Mouse (Mus musculus): ENCODE measurements around the gene Ttc26. TPM values are rescaled to one million over a fixed set of nuclear protein-coding genes. Genes with fewer than 3 reads are reported as not detected.

Ttc26 gene
- total and polyA plus RNA-seq, 2 experiments from 2014 or later: 3.3 to 8.6 TPM

GRCm38 (mm10) chr6:38341751-38342665, 39.3 kb upstream of the Ttc26 start:
- no peak for TF ChIP-seq CTCF (IDR thresholded peaks at IDR 0.05)
- Histone ChIP-seq H3K27ac (ENCODE audit: low read depth, low read length) (no peak overlapping the region), H3K4me1 (ENCODE audit: insufficient read depth, low read length) (no peaks in the 10 kb centered on the region), H3K4me2 (ENCODE audit: low read depth, low read length, poor library complexity, severe bottlenecking) (no peak overlapping the region), H3K27me3 (ENCODE audit: insufficient read depth, low read length) (no peaks in the 10 kb centered on the region), H3K9ac (replicated peaks; ENCODE audit: low read length, poor library complexity, severe bottlenecking) (no peak overlapping the region), H3K9me3 (ENCODE audit: low read length) (no peaks in the 10 kb centered on the region), H3K36me3 (ENCODE audit: insufficient read depth, low read length) (no peaks in the 10 kb centered on the region), H3K4me3 (ENCODE audit: low read depth, low read length) (no peak overlapping the region)
- WGBS: 72% methylated on average over 11 of the region's 11 CpGs
- DNase-seq (ENCODE audit: low spot score) (no peak), ATAC-seq (ENCODE audit: low FRiP score) (no peak)

- no peak overlapping the region for H3K4me3 ChIP-seq (ENCODE audit: low read depth, low read length)
- no peaks in the 10 kb centered on the region for H3K4me1 ChIP-seq (ENCODE audit: insufficient read depth, low read length)
- H3K9me3 ChIP-seq (ENCODE audit: low read length): no peaks in the 10 kb centered on the region
- H3K9ac ChIP-seq (replicated peaks; ENCODE audit: low read length, poor library complexity, severe bottlenecking): no peak overlapping the region
- no peaks in the 10 kb centered on the region for H3K27me3 ChIP-seq (ENCODE audit: insufficient read depth, low read length)
- no peaks in the 10 kb centered on the region for H3K36me3 ChIP-seq (ENCODE audit: insufficient read depth, low read length)
- no peak overlapping the region for H3K4me2 ChIP-seq (ENCODE audit: low read depth, low read length, poor library complexity, severe bottlenecking)
- ATAC-seq (ENCODE audit: low FRiP score): no peak
- WGBS: 80% methylated on average over 8 of the region's 8 CpGs
- no peak for DNase-seq (ENCODE audit: low spot score)
- no peak overlapping the region for H3K27ac ChIP-seq (ENCODE audit: low read depth, low read length)
- no peak for TF ChIP-seq CTCF (IDR thresholded peaks at IDR 0.05)
Measured at GRCm38 (mm10) chr6:38342666-38342992, 38.6 kb upstream of the Ttc26 start.

GRCm38 (mm10) chr6:38343581-38343980, 37.7 kb upstream of the Ttc26 start:
- H3K4me2 ChIP-seq (ENCODE audit: low read depth, low read length, poor library complexity, severe bottlenecking): no peak overlapping the region
- WGBS: 53% methylated on average over 3 of the region's 3 CpGs
- H3K4me1 ChIP-seq (ENCODE audit: insufficient read depth, low read length): no peaks in the 10 kb centered on the region
- H3K27ac ChIP-seq (ENCODE audit: low read depth, low read length): no peak overlapping the region
- no peaks in the 10 kb centered on the region for H3K27me3 ChIP-seq (ENCODE audit: insufficient read depth, low read length)
- H3K9ac ChIP-seq (replicated peaks; ENCODE audit: low read length, poor library complexity, severe bottlenecking): no peak overlapping the region
- no peak for TF ChIP-seq CTCF (IDR thresholded peaks at IDR 0.05)
- DNase-seq (ENCODE audit: low spot score) (no peak), ATAC-seq (ENCODE audit: low FRiP score) (no peak)
- no peaks in the 10 kb centered on the region for H3K36me3 ChIP-seq (ENCODE audit: insufficient read depth, low read length)
- H3K4me3 ChIP-seq (ENCODE audit: low read depth, low read length): no peak overlapping the region
- H3K9me3 ChIP-seq (ENCODE audit: low read length): no peaks in the 10 kb centered on the region

GRCm38 (mm10) chr6:38344006-38344670, 37.1 kb upstream of the Ttc26 start:
- Histone ChIP-seq H3K9me3 (ENCODE audit: low read length) (no peaks in the 10 kb centered on the region), H3K36me3 (ENCODE audit: insufficient read depth, low read length) (no peaks in the 10 kb centered on the region), H3K4me2 (ENCODE audit: low read depth, low read length, poor library complexity, severe bottlenecking) (no peak overlapping the region), H3K27me3 (ENCODE audit: insufficient read depth, low read length) (no peaks in the 10 kb centered on the region), H3K4me3 (ENCODE audit: low read depth, low read length) (no peak overlapping the region), H3K27ac (ENCODE audit: low read depth, low read length) (no peak overlapping the region), H3K4me1 (ENCODE audit: insufficient read depth, low read length) (no peaks in the 10 kb centered on the region), H3K9ac (replicated peaks; ENCODE audit: low read length, poor library complexity, severe bottlenecking) (no peak overlapping the region)
- TF ChIP-seq CTCF (IDR thresholded peaks at IDR 0.05): no peak
- no peak for DNase-seq (ENCODE audit: low spot score)
- no peak for ATAC-seq (ENCODE audit: low FRiP score)
- WGBS: 84% methylated on average over 7 of the region's 7 CpGs

- no peak overlapping the region for H3K27ac ChIP-seq (ENCODE audit: low read depth, low read length)
- WGBS: 57% methylated on average over 7 of the region's 7 CpGs
- no peak overlapping the region for H3K9ac ChIP-seq (replicated peaks; ENCODE audit: low read length, poor library complexity, severe bottlenecking)
- ATAC-seq (ENCODE audit: low FRiP score) (no peak), DNase-seq (ENCODE audit: low spot score) (no peak)
- no peaks in the 10 kb centered on the region for H3K4me1 ChIP-seq (ENCODE audit: insufficient read depth, low read length)
- H3K36me3 ChIP-seq (ENCODE audit: insufficient read depth, low read length): no peaks in the 10 kb centered on the region
- no peak overlapping the region for H3K4me2 ChIP-seq (ENCODE audit: low read depth, low read length, poor library complexity, severe bottlenecking)
- no peak overlapping the region for H3K4me3 ChIP-seq (ENCODE audit: low read depth, low read length)
- H3K27me3 ChIP-seq (ENCODE audit: insufficient read depth, low read length): peaks cover 12% of the 10 kb centered on the region; the same call in 1 of the 2 replicates
- TF ChIP-seq CTCF (IDR thresholded peaks at IDR 0.05): no peak
- H3K9me3 ChIP-seq (ENCODE audit: low read length): no peaks in the 10 kb centered on the region
Measured at GRCm38 (mm10) chr6:38345796-38346195, 35.5 kb upstream of the Ttc26 start.

- no peaks in the 10 kb centered on the region for H3K9me3 ChIP-seq (ENCODE audit: low read length)
- DNase-seq (ENCODE audit: low spot score) (no peak), ATAC-seq (ENCODE audit: low FRiP score) (no peak)
- H3K4me2 ChIP-seq (ENCODE audit: low read depth, low read length, poor library complexity, severe bottlenecking): no peak overlapping the region
- 78% methylated on average over 5 of the region's 5 CpGs for WGBS
- no peaks in the 10 kb centered on the region for H3K4me1 ChIP-seq (ENCODE audit: insufficient read depth, low read length)
- H3K27ac ChIP-seq (ENCODE audit: low read depth, low read length): no peak overlapping the region
- H3K4me3 ChIP-seq (ENCODE audit: low read depth, low read length): no peak overlapping the region
- no peak for TF ChIP-seq CTCF (IDR thresholded peaks at IDR 0.05)
- H3K27me3 ChIP-seq (ENCODE audit: insufficient read depth, low read length): peaks cover 30% of the 10 kb centered on the region
- H3K9ac ChIP-seq (replicated peaks; ENCODE audit: low read length, poor library complexity, severe bottlenecking): no peak overlapping the region
- no peaks in the 10 kb centered on the region for H3K36me3 ChIP-seq (ENCODE audit: insufficient read depth, low read length)
Measured at GRCm38 (mm10) chr6:38347875-38348274, 33.4 kb upstream of the Ttc26 start.

Data from midbrain, postnatal 0 days (tissue).